ENCODE assay signal across 8 mouse cellular contexts in the genomic region with DNA sequence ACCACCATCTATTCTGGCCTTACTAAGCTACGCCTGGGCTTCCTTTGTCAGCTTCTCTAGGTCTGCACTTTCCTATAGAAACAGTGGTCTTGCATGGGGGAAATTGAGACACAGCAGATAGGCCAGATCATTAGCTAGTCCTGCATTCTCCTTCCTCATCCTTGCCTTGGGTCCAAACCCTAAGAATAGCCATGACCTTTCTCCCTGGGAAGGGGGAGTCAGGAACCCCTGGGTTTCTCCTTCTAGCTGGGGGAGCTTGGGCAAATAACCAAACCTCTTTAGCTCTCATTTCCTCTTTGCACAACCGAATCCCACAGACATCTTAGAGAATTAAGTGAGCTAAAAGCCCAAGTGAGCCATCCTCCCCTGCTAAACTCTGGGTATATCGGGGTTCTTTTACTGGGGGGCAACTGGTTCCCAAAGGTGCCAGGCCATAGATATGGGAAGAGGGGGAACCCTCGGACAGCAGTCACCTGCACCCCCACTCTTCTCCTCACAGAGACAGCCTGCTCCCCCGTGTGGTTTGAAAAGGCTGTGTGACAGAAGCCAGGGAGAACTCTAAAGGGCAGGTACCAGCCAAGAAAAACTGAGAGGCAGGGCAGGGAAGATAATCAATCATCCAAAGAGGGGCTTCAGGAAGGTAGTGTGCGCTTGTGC.
A peak's percentile ranks its signal among the peaks of the same experiment; 100 is the strongest.
DNase-seq lines count a peak whose midpoint lies in the region; ATAC-seq and TF ChIP-seq lines count a peak whose summit lies in the region.

No protein-coding gene starts in this region.

- TF ChIP-seq CTCF in left cerebral cortex, adult 2 months (IDR thresholded peaks at IDR 0.05), result peak; percentile 41
- TF ChIP-seq CTCF in cortical plate, adult 2 months (IDR thresholded peaks at IDR 0.05; ENCODE audit: extremely low read depth, insufficient read depth, low read length), result peak; percentile 29; the same call in 1 of the 2 replicates

- no peaks in the 10 kb centered on the region for H3K9me3 ChIP-seq in hindbrain, embryonic 13.5 days

- 46% methylated on average over 6 of the region's 6 CpGs for WGBS in hindbrain, embryonic 13.5 days

- 0 out of 2 replicates have a peak overlapping the region, but pooled peaks have one; percentile 29 for H3K9ac ChIP-seq in hindbrain, embryonic 13.5 days

- TF ChIP-seq POLR2A in cortical plate, adult 2 months (IDR thresholded peaks at IDR 0.05; ENCODE audit: extremely low read depth, insufficient read depth, low read length), result no peak

- H3K27me3 ChIP-seq in hindbrain, embryonic 13.5 days, result no peaks in the 10 kb centered on the region

- ATAC-seq in hindbrain, embryonic 13.5 days (ENCODE audit: low FRiP score), result no peak

- peaks cover 34% of the 10 kb centered on the region for H3K4me1 ChIP-seq in cortical plate, adult 2 months (ENCODE audit: control insufficient read depth, insufficient read depth, low read length)
- H3K4me1 ChIP-seq in hindbrain, embryonic 13.5 days (replicated peaks), result peaks cover 100% of the 10 kb centered on the region

- intact Hi-C loops in left cerebral cortex, adult 2 months (cut with DNase I), result no loop called here

- peak overlapping the region; percentile 95 for H3K27ac ChIP-seq in left cerebral cortex, adult 2 months
- H3K27ac ChIP-seq in cortical plate, adult 2 months (ENCODE audit: insufficient read depth, low read length), result peak overlapping the region; percentile 94
- H3K27ac ChIP-seq in hindbrain, embryonic 13.5 days, result peak overlapping the region; percentile 100

- no peak overlapping the region for H3K4me2 ChIP-seq in hindbrain, embryonic 13.5 days

- no peak overlapping the region for H3K4me3 ChIP-seq in left cerebral cortex, adult 2 months
- H3K4me3 ChIP-seq in cortical plate, adult 2 months (ENCODE audit: insufficient read depth, low read length), result no peak overlapping the region
- H3K4me3 ChIP-seq in hindbrain, embryonic 13.5 days, result no peak overlapping the region

- H3K36me3 ChIP-seq in hindbrain, embryonic 13.5 days, result no peaks in the 10 kb centered on the region

- no peak for DNase-seq in left cerebral cortex, adult 2 months (ENCODE audit: extremely low spot score in 1 of 2, low spot score in 2 of 2)
- DNase-seq in left cerebral cortex, adult 8-10 months (ENCODE audit: low spot score in 2 of 2), result no peak
- DNase-seq in naive thymus-derived CD4-positive, alpha-beta T cell, adult 2 months (ENCODE audit: low read depth), result peak; percentile 57
- DNase-seq in right cerebral cortex, postnatal 14 days, result no peak
- no peak for DNase-seq in spleen, postnatal 10 days (ENCODE audit: low spot score in 2 of 2)
- DNase-seq in retina, postnatal 1 day, result no peak
